Mouse (Mus musculus): ENCODE data around the gene AL731706.1. TPM values are rescaled to one million over a fixed set of nuclear protein-coding genes. Genes with fewer than 3 reads are reported as not detected.

The AL731706.1 gene
- total and polyA plus RNA-seq, 3 experiments, result 13.5 to 14.2 TPM; not detected in 1

DNA sequence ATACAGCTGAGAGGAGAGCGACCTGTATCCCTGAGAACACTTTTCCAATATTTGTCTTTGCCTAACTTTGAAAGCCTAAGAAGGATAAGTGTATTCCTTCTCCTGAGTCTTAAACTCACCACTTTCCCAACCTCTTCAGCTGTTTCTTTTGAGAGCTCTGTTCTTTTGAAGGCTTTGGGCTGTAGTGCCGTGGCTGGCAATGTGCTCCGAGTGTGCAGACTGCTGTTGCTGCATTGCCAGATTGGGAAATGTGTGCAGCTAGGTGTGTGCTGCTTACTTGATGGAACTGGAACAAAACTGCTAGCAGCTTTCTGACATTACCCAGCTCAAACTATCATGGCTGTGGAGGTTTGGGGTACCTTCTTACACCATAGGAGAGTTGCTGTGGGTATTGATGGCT is 21.8 kb upstream of the AL731706.1 start:
- H3K36me3 ChIP-seq (ENCODE audit: control insufficient read depth in 1 of 2, insufficient read depth in 2 of 2, low read length in 2 of 2), result peaks cover 0 to 2% of the 10 kb centered on the region in 2 experiments; a peak in 3 of 4 replicates
- H3K4me1 ChIP-seq (ENCODE audit: control insufficient read depth in 1 of 2, insufficient read depth in 2 of 2, low read length in 2 of 2), result peaks cover 0 to 2% of the 10 kb centered on the region in 2 experiments; a peak in 1 of 4 replicates
- TF ChIP-seq ZKSCAN1 (IDR thresholded peaks at IDR 0.05; ENCODE audit: low read depth, low read length) (no peak), KAT2A (conservative IDR thresholded peaks at IDR 0.05; ENCODE audit: low read depth, low read length) (no peak), POLR2AphosphoS2 (IDR thresholded peaks at IDR 0.05; ENCODE audit: low read length) (no peak), MYB (IDR thresholded peaks at IDR 0.05; ENCODE audit: low read depth, low read length) (no peak)
- H3K27ac ChIP-seq (ENCODE audit: control insufficient read depth, low read depth, low read length), result no peak overlapping the region
- DNase-seq (ENCODE audit: low read depth, low spot score), result no peak
- no peaks in the 10 kb centered on the region for H3K79me2 ChIP-seq (ENCODE audit: control insufficient read depth, insufficient read depth, low read length, poor library complexity)
- no peak overlapping the region for H3K4me3 ChIP-seq (ENCODE audit: control insufficient read depth in 1 of 2, insufficient read depth in 1 of 2, low read depth in 2 of 2, low read length in 2 of 2)
- no peak overlapping the region for H3K9ac ChIP-seq (ENCODE audit: control insufficient read depth, low read depth, low read length, poor library complexity, severe bottlenecking)
- H3K27me3 ChIP-seq (ENCODE audit: control insufficient read depth in 1 of 2, insufficient read depth in 2 of 2, low read length in 2 of 2), result no peaks in the 10 kb centered on the region
- no peaks in the 10 kb centered on the region for H3K9me3 ChIP-seq (replicated peaks; ENCODE audit: insufficient read depth, low read length)

- no peaks in the 10 kb centered on the region for H3K9me3 ChIP-seq (replicated peaks; ENCODE audit: insufficient read depth, low read length)
- TF ChIP-seq MYB (IDR thresholded peaks at IDR 0.05; ENCODE audit: low read depth, low read length) (no peak), TAL1 (IDR thresholded peaks at IDR 0.05; ENCODE audit: low read length) (no peak), MAX (IDR thresholded peaks at IDR 0.05; ENCODE audit: low read length) (no peak), POLR2AphosphoS5 (IDR thresholded peaks at IDR 0.05; ENCODE audit: borderline replicate concordance, low read depth, low read length) (no peak), BHLHE40 (IDR thresholded peaks at IDR 0.05; ENCODE audit: borderline replicate concordance, low read depth, low read length) (no peak), POLR2AphosphoS2 (IDR thresholded peaks at IDR 0.05; ENCODE audit: low read length) (no peak), MAFK (IDR thresholded peaks at IDR 0.05; ENCODE audit: borderline replicate concordance, low read depth, low read length) (no peak), NELFE (IDR thresholded peaks at IDR 0.05; ENCODE audit: low read depth, low read length) (no peak), GATA1 (IDR thresholded peaks at IDR 0.05; ENCODE audit: low read depth, low read length) (no peak), SIN3A (IDR thresholded peaks at IDR 0.05; ENCODE audit: low read length) (no peak), GABPA (IDR thresholded peaks at IDR 0.05; ENCODE audit: low read depth, low read length) (no peak), SMC3 (IDR thresholded peaks at IDR 0.05; ENCODE audit: low read depth, low read length) (no peak), MYC (IDR thresholded peaks at IDR 0.05; ENCODE audit: low read depth, low read length) (no peak), ZC3H11A (IDR thresholded peaks at IDR 0.05; ENCODE audit: low read depth, low read length) (no peak), E2F4 (IDR thresholded peaks at IDR 0.05; ENCODE audit: borderline replicate concordance, low read depth, low read length) (no peak), CTCF (IDR thresholded peaks at IDR 0.05 in 2 of 3, conservative IDR thresholded peaks at IDR 0.05 in 1 of 3; ENCODE audit: control insufficient read depth in 1 of 3, insufficient read depth in 1 of 3, low read depth in 2 of 3, low read length in 3 of 3, poor library complexity in 1 of 3, severe bottlenecking in 1 of 3) (no peak), MAZ (IDR thresholded peaks at IDR 0.05; ENCODE audit: low read depth, low read length) (no peak), TBP (IDR thresholded peaks at IDR 0.05; ENCODE audit: low read depth, low read length) (no peak), RCOR1 (IDR thresholded peaks at IDR 0.05; ENCODE audit: low read depth, low read length) (no peak)
- H3K4me3 ChIP-seq (ENCODE audit: control insufficient read depth in 1 of 2, insufficient read depth in 1 of 2, low read depth in 2 of 2, low read length in 2 of 2), result no peak overlapping the region
- no peak overlapping the region for H3K27ac ChIP-seq (ENCODE audit: control insufficient read depth, low read depth, low read length)
- no peaks in the 10 kb centered on the region for H3K79me2 ChIP-seq (ENCODE audit: control insufficient read depth, insufficient read depth, low read length, poor library complexity)
- DNase-seq (ENCODE audit: low read depth, low spot score), result no peak
- H3K36me3 ChIP-seq (ENCODE audit: control insufficient read depth in 1 of 2, insufficient read depth in 2 of 2, low read length in 2 of 2), result peaks cover 0 to 2% of the 10 kb centered on the region in 2 experiments; a peak in 3 of 4 replicates
- H3K9ac ChIP-seq (ENCODE audit: control insufficient read depth, low read depth, low read length, poor library complexity, severe bottlenecking), result no peak overlapping the region
- H3K27me3 ChIP-seq (ENCODE audit: control insufficient read depth in 1 of 2, insufficient read depth in 2 of 2, low read length in 2 of 2), result no peaks in the 10 kb centered on the region
- peaks cover 0 to 2% of the 10 kb centered on the region in 2 experiments; a peak in 1 of 4 replicates for H3K4me1 ChIP-seq (ENCODE audit: control insufficient read depth in 1 of 2, insufficient read depth in 2 of 2, low read length in 2 of 2)
Observed at GRCm38 (mm10) chr2:136911958-136912411, 20.8 kb upstream of the AL731706.1 start.

All from MEL (cell line).